Comparison of ENCODE assay signal across 20 mouse cellular contexts in genomic region chr2:158722135-158722534, GRCm38 (mm10). TPM values are rescaled to one million over a fixed set of nuclear protein-coding genes. Genes with fewer than 3 reads are reported as not detected.
DNase-seq lines count a peak whose midpoint lies in the region; ATAC-seq and TF ChIP-seq lines count a peak whose summit lies in the region.
"Had no signal": no experiment of that assay in that cellular context is flagged by ENCODE, and none has a peak within 500 bp of the region (broad histone marks: within the 10 kb centered on the region; RNA-seq: fewer than 3 reads in every experiment).

No protein-coding gene starts in this region.

- peaks cover 36% of the 10 kb centered on the region for H3K4me1 ChIP-seq in heart, embryonic 13.5 days
- no peaks in the 10 kb centered on the region for H3K4me1 ChIP-seq in forebrain, postnatal 0 days (ENCODE audit: insufficient read depth)
- H3K4me1 ChIP-seq: liver, embryonic 15.5 days had no signal

- no peaks in the 10 kb centered on the region for H3K9me3 ChIP-seq in heart, embryonic 13.5 days
- H3K9me3 ChIP-seq in forebrain, postnatal 0 days (ENCODE audit: low read length), result no peaks in the 10 kb centered on the region
- H3K9me3 ChIP-seq: forebrain, embryonic 10.5 days; hindbrain, embryonic 12.5 days; intestine, embryonic 15.5 days; limb, embryonic 10.5 days; liver, embryonic 15.5 days; midbrain, embryonic 10.5 days; neural tube, embryonic 15.5 days had no signal

- no peak for ATAC-seq in heart, embryonic 13.5 days (ENCODE audit: extremely low read depth, insufficient number of reproducible peaks, low FRiP score, low TSS enrichment)
- no peak for ATAC-seq in forebrain, postnatal 0 days
- ATAC-seq: intestine, embryonic 15.5 days had no signal

- no peak overlapping the region for H3K4me3 ChIP-seq in heart, embryonic 13.5 days
- H3K4me3 ChIP-seq in layer of hippocampus, adult 2 months, result no peak overlapping the region
- no peak overlapping the region for H3K4me3 ChIP-seq in forebrain, postnatal 0 days (ENCODE audit: low read depth, low read length)
- H3K4me3 ChIP-seq: forebrain, embryonic 10.5 days; hindbrain, embryonic 12.5 days; intestine, embryonic 15.5 days; limb, embryonic 10.5 days; liver, embryonic 15.5 days; midbrain, embryonic 10.5 days; neural tube, embryonic 15.5 days had no signal

- DNase-seq in heart, adult 8-10 months (ENCODE audit: low spot score), result no peak
- DNase-seq in layer of hippocampus, adult 2 months (ENCODE audit: low spot score in 2 of 2), result no peak
- DNase-seq in layer of hippocampus, adult 9-10 months (ENCODE audit: low spot score), result no peak
- peak; percentile 37 for DNase-seq in thymus, postnatal 25 days
- no peak for DNase-seq in thymus, adult 18-20 months
- DNase-seq in splenic B cell, adult 2 months (ENCODE audit: low read depth, low spot score), result peak; percentile 44
- DNase-seq in forebrain, postnatal 0 days, result no peak
- DNase-seq: adrenal gland, postnatal 10 days; cerebellum, adult 2 months; layer of hippocampus, postnatal 36 days; lung, postnatal 36 days; retina, postnatal 1 day had no signal

- H3K36me3 ChIP-seq in heart, embryonic 13.5 days, result no peaks in the 10 kb centered on the region
- no peaks in the 10 kb centered on the region; the same call in 1 of the 2 replicates for H3K36me3 ChIP-seq in splenic B cell, adult 2 months (ENCODE audit: control insufficient read depth, insufficient read depth, low read length, poor library complexity, severe bottlenecking)
- no peaks in the 10 kb centered on the region for H3K36me3 ChIP-seq in forebrain, postnatal 0 days (ENCODE audit: insufficient read depth)
- H3K36me3 ChIP-seq: forebrain, embryonic 10.5 days; hindbrain, embryonic 12.5 days; intestine, embryonic 15.5 days; limb, embryonic 10.5 days; liver, embryonic 15.5 days; midbrain, embryonic 10.5 days; neural tube, embryonic 15.5 days had no signal

- H3K4me2 ChIP-seq in heart, embryonic 13.5 days, result no peak overlapping the region
- H3K4me2 ChIP-seq in forebrain, postnatal 0 days (ENCODE audit: low read depth), result no peak overlapping the region
- H3K4me2 ChIP-seq: hindbrain, embryonic 12.5 days; intestine, embryonic 15.5 days; liver, embryonic 15.5 days; neural tube, embryonic 15.5 days had no signal

- H3K27ac ChIP-seq in heart, embryonic 13.5 days (replicated peaks), result peak overlapping the region; percentile 72
- H3K27ac ChIP-seq in layer of hippocampus, adult 2 months, result peak overlapping the region; percentile 85
- no peak overlapping the region for H3K27ac ChIP-seq in forebrain, postnatal 0 days (ENCODE audit: low read depth, low read length)
- H3K27ac ChIP-seq: hindbrain, embryonic 12.5 days; intestine, embryonic 15.5 days; limb, embryonic 10.5 days; neural tube, embryonic 15.5 days had no signal

- no peak overlapping the region for H3K9ac ChIP-seq in heart, embryonic 13.5 days
- H3K9ac ChIP-seq in forebrain, postnatal 0 days, result no peak overlapping the region
- H3K9ac ChIP-seq: intestine, embryonic 15.5 days; liver, embryonic 15.5 days; neural tube, embryonic 15.5 days had no signal

- no peak for TF ChIP-seq CTCF in layer of hippocampus, adult 2 months (conservative IDR thresholded peaks at IDR 0.05)
- TF ChIP-seq CTCF in forebrain, postnatal 0 days (IDR thresholded peaks at IDR 0.05; ENCODE audit: low read depth), result no peak

- 50% methylated on average over 4 of the region's 4 CpGs for WGBS in heart, embryonic 13.5 days
- WGBS in forebrain, postnatal 0 days, result 88% methylated on average over 4 of the region's 4 CpGs

- H3K27me3 ChIP-seq in heart, embryonic 13.5 days (replicated peaks), result no peaks in the 10 kb centered on the region
- no peaks in the 10 kb centered on the region for H3K27me3 ChIP-seq in splenic B cell, adult 2 months (ENCODE audit: control insufficient read depth, insufficient read depth, low read length, poor library complexity, severe bottlenecking)
- no peaks in the 10 kb centered on the region for H3K27me3 ChIP-seq in forebrain, postnatal 0 days (ENCODE audit: insufficient read depth, low read length)
- H3K27me3 ChIP-seq: hindbrain, embryonic 12.5 days; intestine, embryonic 15.5 days; neural tube, embryonic 15.5 days had no signal

RNA-seq across cellular contexts. Expression of gene Fam83d, which starts 45.8 kb away (rescaled TPM):
- 56.7 and 56.9 TPM in 2 replicates for polyA plus RNA-seq in heart, embryonic 13.5 days (2015; fragmentation: Nextera tagmentation; extraction: Ambion mirVana)
- 1 to 10 TPM in 1 of 4 experiments, under 1 TPM in 3; 0.22 to 1.6 (median 0.54) TPM for total RNA-seq in heart, adult 8-10 months (2022)
- total RNA-seq in layer of hippocampus, adult 2 months (2021), result 1 to 10 TPM; 4.7 to 6.0 TPM
- 5.8 and 6.3 TPM in 2 replicates for total RNA-seq in forebrain, postnatal 0 days (2014; rRNA removed)
- polyA plus RNA-seq in forebrain, postnatal 0 days (2015; fragmentation: Nextera tagmentation; extraction: Ambion mirVana), result 5.4 and 5.7 TPM in 2 replicates

RNA-seq across cellular contexts. Expression of gene Ppp1r16b, which starts 56.9 kb away (rescaled TPM):
- 4.5 and 4.9 TPM in 2 replicates for polyA plus RNA-seq in heart, embryonic 13.5 days (2015; fragmentation: Nextera tagmentation; extraction: Ambion mirVana)
- total RNA-seq in heart, adult 8-10 months (2022), result 10 to 100 TPM in 2 of 4 experiments, 1 to 10 TPM in 2; 7.8 to 12.3 (median 10.1) TPM
- 100 to 1,000 TPM; 147 to 150 TPM for total RNA-seq in layer of hippocampus, adult 2 months (2021)
- total RNA-seq in forebrain, postnatal 0 days (2014; rRNA removed), result 25.2 and 27.2 TPM in 2 replicates
- 23.1 and 28.4 TPM in 2 replicates for polyA plus RNA-seq in forebrain, postnatal 0 days (2015; fragmentation: Nextera tagmentation; extraction: Ambion mirVana)

Comparison
In these comparisons a context has a peak if more than half of its experiments do, and no peak if none do; other contexts are left out.
1. DNase-seq: peak in thymus, postnatal 25 days (single experiment) and splenic B cell, adult 2 months (single experiment); none in heart, adult 8-10 months (single experiment), layer of hippocampus, adult 2 months (0 of 2), layer of hippocampus, adult 9-10 months (single experiment), thymus, adult 18-20 months (0 of 2) and forebrain, postnatal 0 days (single experiment).